Mouse (Mus musculus): ENCODE data around the gene Traf3.

- no peak for TF ChIP-seq GATA1 (IDR thresholded peaks at IDR 0.05; ENCODE audit: low read length)
- TF ChIP-seq TAL1 (IDR thresholded peaks at IDR 0.05; ENCODE audit: low read length): no peak
These were observed 106.2 kb downstream of the Traf3 start for GRCm38 (mm10) chr12:111272420-111272819.

Measured in erythroblast, embryonic 14.5 days (primary cell).